Mouse (Mus musculus) erythroblast, embryonic 14.5 days (primary cell): ENCODE data around the gene Atxn1.

Source experiments
- GATA1 ChIP-seq: IDR thresholded peaks from 2 replicates; pipeline ENCODE4 v1.6.1; 2012; ENCODE audit warnings: low read length, inconsistent platforms, mixed read lengths
- TAL1 ChIP-seq: IDR thresholded peaks from 3 replicates; pipeline ENCODE4 v1.6.1; 2012; ENCODE audit warnings: low read length, inconsistent platforms, mixed read lengths

DNA sequence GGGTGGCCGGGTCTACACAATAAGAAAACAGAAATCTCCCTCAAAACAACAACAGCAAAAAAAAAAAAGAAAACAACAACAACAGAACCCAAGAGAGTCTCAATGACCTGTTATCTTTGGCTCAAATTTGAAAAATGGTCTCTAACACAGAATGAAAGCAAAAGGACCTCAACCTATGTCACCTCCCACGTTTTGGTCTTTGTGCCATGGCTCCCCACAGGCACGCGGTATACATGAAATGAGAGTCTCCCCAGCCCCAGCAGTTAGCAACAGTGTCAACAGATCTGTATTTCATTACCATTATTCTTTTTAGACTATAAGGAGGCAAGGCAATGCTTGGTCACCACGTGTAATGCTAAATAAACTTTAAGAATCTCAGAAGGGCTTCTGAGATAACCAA lies 110.3 kb downstream of the Atxn1 start:
- TF ChIP-seq TAL1 (no peak), GATA1 (no peak)
